Mouse (Mus musculus) lung, embryonic 14.5 days (tissue): ENCODE results near the gene Thap11. TPM values are rescaled to one million over a fixed set of nuclear protein-coding genes. Genes with fewer than 3 reads are reported as not detected.

Experiments
- ATAC-seq: fragments of 200-750 bp; cut with Nextera tagmentation; 2 replicates; pipeline ENCODE4 v1.8.0; 2017; ENCODE audit warnings: mild to moderate bottlenecking, moderate TSS enrichment, moderate library complexity; ENCODE audit not compliant: insufficient read depth
- DNase-seq: peaks from one replicate; pipeline ENCODE4 v3.0.0-alpha.2; 2015
- H3K27ac ChIP-seq: fragments of 300-500 bp; sonication (generic); 2 replicates; pipeline ENCODE4 v1.5.1; 2014; ENCODE audit warnings: low read depth, mild to moderate bottlenecking, moderate library complexity
- H3K27me3 ChIP-seq: fragments of 300-500 bp; sonication (generic); 2 replicates; pipeline ENCODE4 v1.6.1; 2014; ENCODE audit warnings: low read length, control low read depth; ENCODE audit not compliant: insufficient read depth
- H3K36me3 ChIP-seq: fragments of 300-500 bp; sonication (generic); 2 replicates; pipeline ENCODE4 v1.6.1; 2014; ENCODE audit warnings: control low read depth; ENCODE audit not compliant: insufficient read depth
- H3K4me1 ChIP-seq: fragments of 300-500 bp; sonication (generic); 2 replicates; pipeline ENCODE4 v1.6.1; 2014; ENCODE audit warnings: antibody characterized with exemption, control low read depth; ENCODE audit not compliant: insufficient read depth
- H3K4me2 ChIP-seq: fragments of 300-500 bp; sonication (generic); 2 replicates; pipeline ENCODE4 v1.6.1; 2014; ENCODE audit warnings: mild to moderate bottlenecking
- H3K4me3 ChIP-seq: fragments of 300-500 bp; sonication (generic); 2 replicates; pipeline ENCODE4 v1.5.1; 2014; ENCODE audit warnings: low read depth, low read length
- H3K9ac ChIP-seq: fragments of 300-500 bp; sonication (generic); 2 replicates; pipeline ENCODE4 v1.6.1; 2014
- H3K9me3 ChIP-seq: fragments of 300-500 bp; sonication (generic); 2 replicates; pipeline ENCODE4 v1.6.1; 2016; ENCODE audit warnings: low read depth, low read length, control low read depth
- CTCF ChIP-seq: IDR thresholded peaks from 2 replicates; pipeline ENCODE4 v1.5.1; 2016; ENCODE audit warnings: antibody characterized with exemption, low read depth
- WGBS: fragments of 180-500 bp; shearing (Covaris S2); extraction: QIAGEN DNeasy Blood & Tissue Kit; methylation state at CpG from one replicate; pipeline ENCODE4 v1.1.7; 2014; 5-methylcytosine and 5-hydroxymethylcytosine counted together
- polyA plus RNA-seq: library from polyadenylated mRNA; unstranded; fragments of >200 nt; fragmentation: Nextera tagmentation; extraction: Ambion mirVana; gene quantifications from 2 replicates; pipeline ENCODE4 v1.2.1, GENCODE M21; 2014

Thap11 gene
- polyA plus RNA-seq, 1 experiment from 2014 or later, result 70.7 TPM

- H3K27ac ChIP-seq, result peak overlapping the region; percentile 86; the same call in 1 of the 2 replicates
- peak overlapping the region; percentile 99 for H3K4me2 ChIP-seq
- H3K9me3 ChIP-seq, result no peaks in the 10 kb centered on the region
- no peaks in the 10 kb centered on the region for H3K27me3 ChIP-seq
- TF ChIP-seq CTCF, result no peak
- H3K36me3 ChIP-seq, result no peaks in the 10 kb centered on the region
- DNase-seq (no peak), ATAC-seq (no peak)
- peak overlapping the region; percentile 82 for H3K9ac ChIP-seq
- peak overlapping the region; percentile 80 for H3K4me3 ChIP-seq
- H3K4me1 ChIP-seq, result peaks cover 13% of the 10 kb centered on the region
- WGBS, result 11% methylated on average over 15 of the region's 15 CpGs
Measured at GRCm38 (mm10) chr8:105856168-105856835, 1.4 kb downstream of the Thap11 start.

GRCm38 (mm10) chr8:105858495-105858894 lies 3.6 kb downstream of the Thap11 start:
- Histone ChIP-seq H3K4me1 (peaks cover 19% of the 10 kb centered on the region), H3K9ac (no peak overlapping the region), H3K27ac (no peak overlapping the region), H3K4me3 (no peak overlapping the region), H3K27me3 (no peaks in the 10 kb centered on the region), H3K36me3 (peaks cover 5% of the 10 kb centered on the region; the same call in 1 of the 2 replicates), H3K9me3 (no peaks in the 10 kb centered on the region), H3K4me2 (no peak overlapping the region)
- no peak for TF ChIP-seq CTCF
- 87% methylated on average over 5 of the region's 5 CpGs for WGBS
- no peak for ATAC-seq
- no peak for DNase-seq

- Histone ChIP-seq H3K27ac (peak overlapping the region; percentile 92), H3K4me2 (peak overlapping the region; percentile 92), H3K4me3 (no peak overlapping the region), H3K9ac (peak overlapping the region; percentile 31), H3K9me3 (no peaks in the 10 kb centered on the region), H3K27me3 (no peaks in the 10 kb centered on the region), H3K4me1 (peaks cover 19% of the 10 kb centered on the region), H3K36me3 (peaks cover 9% of the 10 kb centered on the region; the same call in 1 of the 2 replicates)
- ATAC-seq, result no peak
- no peak for DNase-seq
- WGBS, result 45% methylated on average over 5 of the region's 5 CpGs
- no peak for TF ChIP-seq CTCF
Measured at GRCm38 (mm10) chr8:105859314-105859713, 4.4 kb downstream of the Thap11 start.

GRCm38 (mm10) chr8:105860143-105860981 lies 5.4 kb downstream of the Thap11 start, which contains the start of gene Nutf2:
Gene Nutf2 (plus strand): TSS chr8:105860580.
- H3K4me2 ChIP-seq, result peak within 1 kb of the TSS; percentile 92
- whole genome bisulfite sequencing, result under 1% methylated on average over 53 of the region's 59 CpGs
- DNase-seq, result peak; percentile 99
- H3K27me3 ChIP-seq, result no peaks in the 10 kb centered on the region
- ATAC-seq, result peak; percentile 98
- peaks cover 19% of the 10 kb centered on the region for H3K4me1 ChIP-seq
- H3K9ac ChIP-seq, result peak within 1 kb of the TSS; percentile 96
- peak within 1 kb of the TSS; percentile 98 for H3K4me3 ChIP-seq
- no peak for TF ChIP-seq CTCF
- H3K9me3 ChIP-seq, result no peaks in the 10 kb centered on the region
- peak within 1 kb of the TSS; percentile 92 for H3K27ac ChIP-seq
- peaks cover 12% of the 10 kb centered on the region; the same call in 1 of the 2 replicates for H3K36me3 ChIP-seq

- H3K4me1 ChIP-seq, result peaks cover 8% of the 10 kb centered on the region
- peak; percentile 53 for TF ChIP-seq CTCF
- peak overlapping the region; percentile 96 for H3K9ac ChIP-seq
- WGBS, result 13% methylated on average over 1 of the region's 1 CpGs
- H3K4me2 ChIP-seq, result peak overlapping the region; percentile 92
- DNase-seq, result peak; percentile 72
- no peaks in the 10 kb centered on the region for H3K9me3 ChIP-seq
- no peak overlapping the region for H3K27ac ChIP-seq
- no peak for ATAC-seq
- no peaks in the 10 kb centered on the region for H3K27me3 ChIP-seq
- H3K36me3 ChIP-seq, result peaks cover 28% of the 10 kb centered on the region
- H3K4me3 ChIP-seq, result peak overlapping the region; percentile 98
Measured at GRCm38 (mm10) chr8:105861951-105862350, 7.0 kb downstream of the Thap11 start.

GRCm38 (mm10) chr8:105866364-105867029 lies 11.6 kb downstream of the Thap11 start:
- Histone ChIP-seq H3K27me3 (no peaks in the 10 kb centered on the region), H3K9ac (no peak overlapping the region), H3K4me3 (no peak overlapping the region), H3K4me2 (no peak overlapping the region), H3K27ac (no peak overlapping the region), H3K36me3 (peaks cover 69% of the 10 kb centered on the region), H3K4me1 (peaks cover 4% of the 10 kb centered on the region; the same call in 1 of the 2 replicates), H3K9me3 (no peaks in the 10 kb centered on the region)
- peak; percentile 48 for TF ChIP-seq CTCF
- DNase-seq (peak; percentile 28), ATAC-seq (no peak)
- WGBS, result 80% methylated on average over 6 of the region's 6 CpGs
